Comparison of ENCODE assay signal across 28 mouse cellular contexts in genomic region chr6:122416347-122416746, GRCm38 (mm10).
DNase-seq lines count a peak whose midpoint lies in the region; ATAC-seq and TF ChIP-seq lines count a peak whose summit lies in the region.
"Had no signal": no experiment of that assay in that cellular context is flagged by ENCODE, and none has a peak within 500 bp of the region (broad histone marks: within the 10 kb centered on the region; RNA-seq: fewer than 3 reads in every experiment).

No protein-coding gene starts in this region.

- no peak for DNase-seq in neural tube, embryonic 10.5 days (ENCODE audit: extremely low spot score, low spot score)
- DNase-seq in layer of hippocampus, postnatal 10 days (ENCODE audit: low spot score in 2 of 2) = no peak
- no peak for DNase-seq in cerebellum, adult 2 months
- no peak for DNase-seq in T-cell, adult 2 months (ENCODE audit: low spot score)
- DNase-seq: adrenal gland, adult 2 months; B cell, adult 2 months; cerebellum, adult 9-10 months; kidney, adult 11 months; kidney, postnatal 14 days; layer of hippocampus, adult 9-11 months; liver, postnatal 0 days; right cerebral cortex, adult 18-20 months; spleen, adult 18-20 months; thymus, adult 18-20 months; thymus, postnatal 25 days had no signal

- peaks cover 13% of the 10 kb centered on the region for H3K4me1 ChIP-seq in neural tube, embryonic 13.5 days (replicated peaks)
- H3K4me1 ChIP-seq in embryonic facial prominence, embryonic 13.5 days = peaks cover 24% of the 10 kb centered on the region
- H3K4me1 ChIP-seq in limb, embryonic 12.5 days (replicated peaks) = peaks cover 26% of the 10 kb centered on the region
- no peaks in the 10 kb centered on the region for H3K4me1 ChIP-seq in cerebellum, adult 2 months (ENCODE audit: control insufficient read depth, insufficient read depth, low read length)
- H3K4me1 ChIP-seq: heart, embryonic 15.5 days had no signal

- H3K27ac ChIP-seq in neural tube, embryonic 13.5 days (replicated peaks) = peak overlapping the region; percentile 23; the same call in 1 of the 2 replicates
- H3K27ac ChIP-seq in embryonic facial prominence, embryonic 13.5 days = peak overlapping the region; percentile 33; the same call in 1 of the 2 replicates
- H3K27ac ChIP-seq in limb, embryonic 12.5 days = peak overlapping the region; percentile 54; the same call in 1 of the 2 replicates
- no peak overlapping the region for H3K27ac ChIP-seq in cerebellum, adult 2 months (ENCODE audit: insufficient read depth, low read length)
- H3K27ac ChIP-seq: heart, embryonic 15.5 days; hindbrain, embryonic 12.5 days; left cerebral cortex, adult 2 months; liver, embryonic 12.5 days; macrophage; stomach, postnatal 0 days had no signal

- no peak for ATAC-seq in neural tube, embryonic 13.5 days (ENCODE audit: low read depth)
- no peak for ATAC-seq in embryonic facial prominence, embryonic 13.5 days (ENCODE audit: insufficient number of reproducible peaks, insufficient read depth, low FRiP score, low TSS enrichment, low read depth)
- ATAC-seq in limb, embryonic 12.5 days (ENCODE audit: insufficient number of reproducible peaks, insufficient read depth, low FRiP score, low TSS enrichment, low read depth) = peak; percentile 12; the same call in 1 of the 2 replicates
- ATAC-seq: activated CD4-positive, CD25-positive, alpha-beta regulatory T cell, adult 4 months; forebrain, embryonic 16.5 days; inflammation-experienced regulatory T-cells, adult 6 months; liver, embryonic 12.5 days; liver, postnatal 0 days; lung, postnatal 0 days had no signal

- H3K36me3 ChIP-seq in neural tube, embryonic 13.5 days = no peaks in the 10 kb centered on the region
- no peaks in the 10 kb centered on the region for H3K36me3 ChIP-seq in embryonic facial prominence, embryonic 13.5 days
- H3K36me3 ChIP-seq in limb, embryonic 12.5 days = no peaks in the 10 kb centered on the region
- H3K36me3 ChIP-seq: heart, embryonic 15.5 days; hindbrain, embryonic 12.5 days; liver, embryonic 12.5 days had no signal

- H3K9me3 ChIP-seq in neural tube, embryonic 13.5 days = no peaks in the 10 kb centered on the region
- H3K9me3 ChIP-seq in embryonic facial prominence, embryonic 13.5 days = no peaks in the 10 kb centered on the region
- H3K9me3 ChIP-seq in limb, embryonic 12.5 days = no peaks in the 10 kb centered on the region
- H3K9me3 ChIP-seq: heart, embryonic 15.5 days; hindbrain, embryonic 12.5 days; liver, embryonic 12.5 days had no signal

- 39% methylated on average over 4 of the region's 4 CpGs for WGBS in neural tube, embryonic 13.5 days
- WGBS in embryonic facial prominence, embryonic 13.5 days = 18% methylated on average over 4 of the region's 4 CpGs
- 7% methylated on average over 4 of the region's 4 CpGs for WGBS in limb, embryonic 12.5 days
- 17% methylated on average over 4 of the region's 4 CpGs for WGBS in cerebellum, adult 2 months

- no peak for TF ChIP-seq CTCF in cerebellum, adult 2 months (IDR thresholded peaks at IDR 0.05; ENCODE audit: borderline replicate concordance, insufficient read depth, low read depth, low read length)

- no peak overlapping the region for H3K4me2 ChIP-seq in neural tube, embryonic 13.5 days
- no peak overlapping the region for H3K4me2 ChIP-seq in embryonic facial prominence, embryonic 13.5 days
- 0 out of 2 replicates have a peak overlapping the region, but pooled peaks have one; percentile 15 for H3K4me2 ChIP-seq in limb, embryonic 12.5 days
- H3K4me2 ChIP-seq: heart, embryonic 15.5 days; hindbrain, embryonic 12.5 days; liver, embryonic 12.5 days had no signal

- H3K9ac ChIP-seq in neural tube, embryonic 13.5 days = no peak overlapping the region
- H3K9ac ChIP-seq in embryonic facial prominence, embryonic 13.5 days = 0 out of 2 replicates have a peak overlapping the region, but pooled peaks have one; percentile 36
- H3K9ac ChIP-seq in limb, embryonic 12.5 days (replicated peaks) = no peak overlapping the region
- H3K9ac ChIP-seq: heart, embryonic 15.5 days; hindbrain, embryonic 12.5 days; liver, embryonic 12.5 days; liver, postnatal 0 days had no signal

- no peaks in the 10 kb centered on the region for H3K27me3 ChIP-seq in neural tube, embryonic 13.5 days
- no peaks in the 10 kb centered on the region for H3K27me3 ChIP-seq in embryonic facial prominence, embryonic 13.5 days
- H3K27me3 ChIP-seq in limb, embryonic 12.5 days = no peaks in the 10 kb centered on the region
- no peaks in the 10 kb centered on the region for H3K27me3 ChIP-seq in cerebellum, adult 2 months (ENCODE audit: control insufficient read depth, insufficient read depth, low read length)
- H3K27me3 ChIP-seq: heart, embryonic 15.5 days; hindbrain, embryonic 12.5 days; liver, embryonic 12.5 days had no signal

- no peak for TF ChIP-seq POLR2A in cerebellum, adult 2 months (IDR thresholded peaks at IDR 0.05; ENCODE audit: borderline replicate concordance, insufficient read depth, low read length)

- H3K4me3 ChIP-seq in neural tube, embryonic 13.5 days = no peak overlapping the region
- H3K4me3 ChIP-seq in embryonic facial prominence, embryonic 13.5 days = no peak overlapping the region
- H3K4me3 ChIP-seq in limb, embryonic 12.5 days (replicated peaks) = no peak overlapping the region
- H3K4me3 ChIP-seq in cerebellum, adult 2 months (replicated peaks; ENCODE audit: insufficient read depth, low read depth, low read length) = no peak overlapping the region
- H3K4me3 ChIP-seq: heart, embryonic 15.5 days; hindbrain, embryonic 12.5 days; left cerebral cortex, adult 2 months; liver, embryonic 12.5 days had no signal
